ENCODE assay signal across 27 mouse cellular contexts in genomic region chr4:134296523-134296922, GRCm38 (mm10). TPM values are rescaled to one million over a fixed set of nuclear protein-coding genes. Genes with fewer than 3 reads are reported as not detected.
DNase-seq lines count a peak whose midpoint lies in the region; ATAC-seq and TF ChIP-seq lines count a peak whose summit lies in the region.
"Had no signal": no experiment of that assay in that cellular context is flagged by ENCODE, and none has a peak within 500 bp of the region (broad histone marks: within the 10 kb centered on the region; RNA-seq: fewer than 3 reads in every experiment).

No protein-coding gene starts in this region.

- DNase-seq in 416B (ENCODE audit: low read depth) (peak; percentile 31), CH12.LX (ENCODE audit: extremely low read depth) (no peak)
- DNase-seq in induced T-regulatory cell, adult 2 months (ENCODE audit: low read depth): peak; percentile 45
- DNase-seq in limb, embryonic 10.5 days (ENCODE audit: low spot score): no peak
- DNase-seq in embryo, embryonic 9.5 days (ENCODE audit: extremely low spot score): no peak
- DNase-seq: adrenal gland, postnatal 10 days; cerebellum, postnatal 10 days; gastrocnemius, adult 2 months; heart, postnatal 4 days; kidney, adult 2 months; kidney, postnatal 14 days; liver; right cerebral cortex, adult 18-20 months; thymus, adult 18-20 months had no signal

- H3K9ac ChIP-seq in intestine, postnatal 0 days (ENCODE audit: low read depth, low read length): no peak overlapping the region
- H3K9ac ChIP-seq in intestine, embryonic 16.5 days (ENCODE audit: low read depth, low read length): no peak overlapping the region
- H3K9ac ChIP-seq in CH12.LX (ENCODE audit: insufficient read depth, low read depth): no peak overlapping the region
- H3K9ac ChIP-seq: embryonic facial prominence, embryonic 15.5 days; heart, embryonic 15.5 days; neural tube, embryonic 13.5 days had no signal

- in situ Hi-C loops in CH12.LX (cut with MboI; ENCODE audit: low pct_ligation_motif_present, low pct_unique_long_range_greater_than_20kb, low sequenced_read_pairs): no loop called here

- H3K4me3 ChIP-seq in intestine, postnatal 0 days (ENCODE audit: low read depth, low read length): no peak overlapping the region
- no peak overlapping the region for H3K4me3 ChIP-seq in intestine, embryonic 16.5 days (ENCODE audit: low read length)
- H3K4me3 ChIP-seq in CH12.LX (replicated peaks in 1 of 3; ENCODE audit: low read depth in 2 of 3, low read length in 2 of 3, poor library complexity in 1 of 3): no peak overlapping the region
- no peak overlapping the region for H3K4me3 ChIP-seq in limb, embryonic 10.5 days
- H3K4me3 ChIP-seq: embryonic facial prominence, embryonic 15.5 days; gastrocnemius, adult 2 months; heart, embryonic 15.5 days; layer of hippocampus, adult 2 months; neural tube, embryonic 13.5 days had no signal

- H3K27ac ChIP-seq in intestine, postnatal 0 days (ENCODE audit: low read depth, low read length): no peak overlapping the region
- H3K27ac ChIP-seq in intestine, embryonic 16.5 days (ENCODE audit: low read length): no peak overlapping the region
- no peak overlapping the region for H3K27ac ChIP-seq in CH12.LX (ENCODE audit: insufficient read depth, low read depth)
- no peak overlapping the region for H3K27ac ChIP-seq in limb, embryonic 10.5 days
- H3K27ac ChIP-seq: embryonic facial prominence, embryonic 15.5 days; gastrocnemius, adult 2 months; heart, embryonic 15.5 days; layer of hippocampus, adult 2 months; neural tube, embryonic 13.5 days had no signal

- H3K4me1 ChIP-seq in intestine, postnatal 0 days (replicated peaks; ENCODE audit: control insufficient read depth, insufficient read depth, low read length): no peaks in the 10 kb centered on the region
- no peaks in the 10 kb centered on the region for H3K4me1 ChIP-seq in intestine, embryonic 16.5 days (ENCODE audit: control insufficient read depth, insufficient read depth, low read length)
- peaks cover 0 to 16% of the 10 kb centered on the region in 2 experiments; a peak in 2 of 4 replicates for H3K4me1 ChIP-seq in CH12.LX (ENCODE audit: control insufficient read depth in 1 of 2, insufficient read depth in 2 of 2)
- 0 out of 2 replicates have a peak, but pooled peaks cover 3% of the 10 kb centered on the region for H3K4me1 ChIP-seq in limb, embryonic 10.5 days
- H3K4me1 ChIP-seq: neural tube, embryonic 13.5 days had no signal

- dilution Hi-C loops in CH12.LX (cut with MboI; ENCODE audit: extremely low pct_ligation_motif_present, extremely low pct_unique_long_range_greater_than_20kb, low sequenced_read_pairs): no loop called here

- TF ChIP-seq CTCF in intestine, postnatal 0 days (IDR thresholded peaks at IDR 0.05; ENCODE audit: low read depth): peak; percentile 34
- TF ChIP-seq CTCF in CH12.LX (conservative IDR thresholded peaks at IDR 0.05 in 1 of 2, IDR thresholded peaks at IDR 0.05 in 1 of 2; ENCODE audit: low read depth in 2 of 2, low read length in 2 of 2): peak; percentile 27 to 31; a peak in 3 of 4 replicates

- H3K4me2 ChIP-seq in intestine, postnatal 0 days (replicated peaks; ENCODE audit: low read depth): no peak overlapping the region
- H3K4me2 ChIP-seq in intestine, embryonic 16.5 days (ENCODE audit: low read depth, low read length): no peak overlapping the region
- no peak overlapping the region for H3K4me2 ChIP-seq in CH12.LX (ENCODE audit: insufficient read depth, low read depth, poor library complexity, severe bottlenecking)
- H3K4me2 ChIP-seq: embryonic facial prominence, embryonic 15.5 days; heart, embryonic 15.5 days; midbrain, embryonic 11.5 days; neural tube, embryonic 13.5 days had no signal

- H3K9me3 ChIP-seq in intestine, postnatal 0 days (ENCODE audit: control insufficient read depth): no peaks in the 10 kb centered on the region
- H3K9me3 ChIP-seq in intestine, embryonic 16.5 days (ENCODE audit: control insufficient read depth, low read length): no peaks in the 10 kb centered on the region
- peaks cover 3% of the 10 kb centered on the region for H3K9me3 ChIP-seq in CH12.LX (replicated peaks; ENCODE audit: low read length)
- H3K9me3 ChIP-seq in limb, embryonic 10.5 days (replicated peaks): no peaks in the 10 kb centered on the region
- H3K9me3 ChIP-seq: embryonic facial prominence, embryonic 15.5 days; heart, embryonic 15.5 days; neural tube, embryonic 13.5 days had no signal

- no peaks in the 10 kb centered on the region for H3K79me2 ChIP-seq in CH12.LX (replicated peaks; ENCODE audit: control insufficient read depth, extremely low read depth, insufficient read depth, poor library complexity, severe bottlenecking)

- H3K27me3 ChIP-seq in intestine, postnatal 0 days (replicated peaks; ENCODE audit: control insufficient read depth, insufficient read depth, low read length): 0 out of 2 replicates have a peak, but pooled peaks cover 8% of the 10 kb centered on the region
- H3K27me3 ChIP-seq in intestine, embryonic 16.5 days (replicated peaks; ENCODE audit: control insufficient read depth, insufficient read depth, low read length): no peaks in the 10 kb centered on the region
- H3K27me3 ChIP-seq in CH12.LX (replicated peaks): peaks cover 10% of the 10 kb centered on the region
- H3K27me3 ChIP-seq in limb, embryonic 10.5 days (ENCODE audit: low read depth, poor library complexity, severe bottlenecking): peaks cover 18% of the 10 kb centered on the region

- ATAC-seq in intestine, postnatal 0 days: no peak
- ATAC-seq in intestine, embryonic 16.5 days: no peak
- ATAC-seq: activated CD4-positive, CD25-positive, alpha-beta regulatory T cell, adult 4 months; hindbrain, embryonic 16.5 days had no signal

- no peaks in the 10 kb centered on the region for H3K36me3 ChIP-seq in intestine, postnatal 0 days (ENCODE audit: control insufficient read depth, insufficient read depth)
- no peaks in the 10 kb centered on the region for H3K36me3 ChIP-seq in intestine, embryonic 16.5 days (ENCODE audit: control insufficient read depth, insufficient read depth, low read length)
- no peaks in the 10 kb centered on the region for H3K36me3 ChIP-seq in CH12.LX (replicated peaks in 1 of 2; ENCODE audit: control insufficient read depth in 1 of 2, insufficient read depth in 1 of 2, low read length in 1 of 2)
- H3K36me3 ChIP-seq in limb, embryonic 10.5 days: no peaks in the 10 kb centered on the region
- H3K36me3 ChIP-seq: embryonic facial prominence, embryonic 15.5 days; heart, embryonic 15.5 days; neural tube, embryonic 13.5 days had no signal

- whole genome bisulfite sequencing in intestine, postnatal 0 days: 97% methylated on average over 4 of the region's 4 CpGs
- 92% methylated on average over 4 of the region's 4 CpGs for WGBS in intestine, embryonic 16.5 days
- WGBS in limb, embryonic 10.5 days: 90% methylated on average over 4 of the region's 4 CpGs

- no peak for TF ChIP-seq EP300 in CH12.LX (IDR thresholded peaks at IDR 0.05; ENCODE audit: low read length)

- TF ChIP-seq RAD21 in CH12.LX (IDR thresholded peaks at IDR 0.05; ENCODE audit: low read depth, low read length): no peak

- TF ChIP-seq POLR2A in CH12.LX (IDR thresholded peaks at IDR 0.05; ENCODE audit: low read depth, low read length): no peak

TF ChIP-seq in CH12.LX, 34 proteins besides CTCF, POLR2A, EP300 and RAD21 (continues in another document):
- TF ChIP-seq TBP (conservative IDR thresholded peaks at IDR 0.05; ENCODE audit: low read depth, low read length): no peak
- TF ChIP-seq MAFK (IDR thresholded peaks at IDR 0.05; ENCODE audit: insufficient replicate concordance, low read length): no peak
- no peak for TF ChIP-seq CHD2 (IDR thresholded peaks at IDR 0.05; ENCODE audit: low read length)
- TF ChIP-seq UBTF (IDR thresholded peaks at IDR 0.05; ENCODE audit: low read depth, low read length): no peak
- no peak for TF ChIP-seq ELF1 (IDR thresholded peaks at IDR 0.05; ENCODE audit: low read depth, low read length)

RNA-seq across cellular contexts. Expression of gene Pdik1l, which starts 8.8 kb away (rescaled TPM):
- polyA plus RNA-seq in intestine, postnatal 0 days (2015; fragmentation: Nextera tagmentation; extraction: Ambion mirVana): 9.2 and 9.6 TPM in 2 replicates
- 14.0 and 16.5 TPM in 2 replicates for polyA plus RNA-seq in intestine, embryonic 16.5 days (2015; fragmentation: Nextera tagmentation; extraction: Ambion mirVana)
- total RNA-seq in CH12.LX (2012; rRNA removed) (14.6 and 16.1 TPM in 2 replicates), CH12.LX (2014; rRNA removed) (13.7 and 14.8 TPM in 2 replicates)
- 12.1 and 15.6 TPM in 2 replicates for polyA plus RNA-seq in CH12.LX (2012; ENCODE audit: insufficient read length, low read depth)
- polyA plus RNA-seq in limb, embryonic 10.5 days (2016; fragmentation: Nextera tagmentation; extraction: Ambion mirVana): 13.9 and 19.6 TPM in 2 replicates

RNA-seq across cellular contexts. Expression of gene Trim63, which starts 18.4 kb away (rescaled TPM):
- 1.4 and 1.7 TPM in 2 replicates for polyA plus RNA-seq in intestine, postnatal 0 days (2015; fragmentation: Nextera tagmentation; extraction: Ambion mirVana)
- polyA plus RNA-seq in intestine, embryonic 16.5 days (2015; fragmentation: Nextera tagmentation; extraction: Ambion mirVana): 1.3 and 1.9 TPM in 2 replicates
- total RNA-seq in CH12.LX (2012; rRNA removed) (0.25 TPM in 1 of 2 replicates, not detected in the other), CH12.LX (2014; rRNA removed) (0.16 TPM in 1 of 2 replicates, not detected in the other)
- polyA plus RNA-seq in CH12.LX (2012; ENCODE audit: insufficient read length, low read depth): 0.38 and 0.49 TPM in 2 replicates
- polyA plus RNA-seq in limb, embryonic 10.5 days (2016; fragmentation: Nextera tagmentation; extraction: Ambion mirVana): 0.30 and 0.95 TPM in 2 replicates
- total RNA-seq: granulocyte monocyte progenitor cell, adult 5-6 weeks; layer of hippocampus, adult 2 months had no signal
- polyA plus RNA-seq: activated CD4-positive, CD25-positive, alpha-beta regulatory T cell, adult 4 months; midbrain, embryonic 11.5 days had no signal

RNA-seq across cellular contexts. Expression of gene Grrp1, which starts 42.6 kb away (rescaled TPM):
- polyA plus RNA-seq in intestine, postnatal 0 days (2015; fragmentation: Nextera tagmentation; extraction: Ambion mirVana): 6.8 and 7.6 TPM in 2 replicates
- 3.6 and 5.0 TPM in 2 replicates for polyA plus RNA-seq in intestine, embryonic 16.5 days (2015; fragmentation: Nextera tagmentation; extraction: Ambion mirVana)
- total RNA-seq in CH12.LX (2012; rRNA removed): not detected in 2 replicates
- total RNA-seq in CH12.LX (2014; rRNA removed): not detected in 2 replicates
- polyA plus RNA-seq in CH12.LX (2012; ENCODE audit: insufficient read length, low read depth): not detected in 2 replicates
- polyA plus RNA-seq in limb, embryonic 10.5 days (2016; fragmentation: Nextera tagmentation; extraction: Ambion mirVana): 9.2 and 10.9 TPM in 2 replicates
- total RNA-seq: granulocyte monocyte progenitor cell, adult 5-6 weeks had no signal
- polyA plus RNA-seq: activated CD4-positive, CD25-positive, alpha-beta regulatory T cell, adult 4 months had no signal

RNA-seq across cellular contexts. Expression of gene Slc30a2, which starts 46.5 kb away (rescaled TPM):
- 15.4 and 39.1 TPM in 2 replicates for polyA plus RNA-seq in intestine, postnatal 0 days (2015; fragmentation: Nextera tagmentation; extraction: Ambion mirVana)
- 7.4 and 10.6 TPM in 2 replicates for polyA plus RNA-seq in intestine, embryonic 16.5 days (2015; fragmentation: Nextera tagmentation; extraction: Ambion mirVana)
- total RNA-seq in CH12.LX (2012; rRNA removed) (8.9 and 9.7 TPM in 2 replicates), CH12.LX (2014; rRNA removed) (4.5 and 5.1 TPM in 2 replicates)
- polyA plus RNA-seq in CH12.LX (2012; ENCODE audit: insufficient read length, low read depth): 22.4 and 23.6 TPM in 2 replicates
- polyA plus RNA-seq in limb, embryonic 10.5 days (2016; fragmentation: Nextera tagmentation; extraction: Ambion mirVana): not detected in 2 replicates
- total RNA-seq: granulocyte monocyte progenitor cell, adult 5-6 weeks; layer of hippocampus, adult 2 months; left cerebral cortex, postnatal 36 days had no signal
- polyA plus RNA-seq: midbrain, embryonic 11.5 days had no signal

RNA-seq across cellular contexts. Expression of gene Gm30191, which starts 49.8 kb away (rescaled TPM):
- not detected in 2 replicates for polyA plus RNA-seq in intestine, postnatal 0 days (2015; fragmentation: Nextera tagmentation; extraction: Ambion mirVana)
- polyA plus RNA-seq in intestine, embryonic 16.5 days (2015; fragmentation: Nextera tagmentation; extraction: Ambion mirVana): not detected in 2 replicates
- total RNA-seq in CH12.LX (2012; rRNA removed): not detected in 2 replicates
- not detected in 2 replicates for total RNA-seq in CH12.LX (2014; rRNA removed)
- not detected in 2 replicates for polyA plus RNA-seq in CH12.LX (2012; ENCODE audit: insufficient read length, low read depth)
- polyA plus RNA-seq in limb, embryonic 10.5 days (2016; fragmentation: Nextera tagmentation; extraction: Ambion mirVana): not detected in 2 replicates
- total RNA-seq: adrenal gland, postnatal 10 days; gastrocnemius, adult 2 months; granulocyte monocyte progenitor cell, adult 5-6 weeks; heart, postnatal 4 days; layer of hippocampus, adult 2 months; left cerebral cortex, postnatal 36 days had no signal
- polyA plus RNA-seq: activated CD4-positive, CD25-positive, alpha-beta regulatory T cell, adult 4 months; embryonic facial prominence, embryonic 15.5 days; heart, embryonic 15.5 days; lung, embryonic 16.5 days; neural tube, embryonic 13.5 days; urinary bladder, adult 2 months had no signal

Comparison
In these comparisons a context has a peak if more than half of its experiments do, and no peak if none do; other contexts are left out.
1. DNase-seq: peak in 416B (single experiment) and induced T-regulatory cell, adult 2 months (single experiment); none in CH12.LX (single experiment), limb, embryonic 10.5 days (single experiment) and embryo, embryonic 9.5 days (single experiment).